In the genomic region with DNA sequence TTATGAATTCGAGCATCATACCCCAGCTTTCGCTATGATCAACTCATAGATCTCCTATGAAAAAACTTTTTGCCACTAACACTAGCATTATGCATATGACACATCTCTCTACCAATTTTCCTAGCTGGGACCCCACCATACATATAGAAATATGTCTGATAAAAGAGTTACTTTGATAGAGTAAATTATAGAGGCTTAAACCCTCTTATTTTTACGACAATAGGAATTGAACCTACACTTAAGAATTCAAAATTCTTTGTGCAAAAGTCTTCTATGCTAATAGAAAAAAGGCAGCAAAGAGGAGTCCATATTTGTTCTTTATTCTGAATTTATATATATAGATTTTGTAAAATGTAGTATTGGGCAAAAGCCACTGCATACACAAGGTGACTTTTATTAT, we compare ENCODE assay signal across 14 mouse cellular contexts.
"Had no signal": no experiment of that assay in that cellular context is flagged by ENCODE, and none has a peak within 500 bp of the region (broad histone marks: within the 10 kb centered on the region; RNA-seq: fewer than 3 reads in every experiment).

No protein-coding gene starts in this region.

- H3K9me3 ChIP-seq: limb, embryonic 13.5 days; liver, embryonic 12.5 days; midbrain, embryonic 13.5 days; neural tube, embryonic 15.5 days had no signal

- H3K36me3 ChIP-seq: limb, embryonic 13.5 days; liver, embryonic 12.5 days; midbrain, embryonic 13.5 days; neural tube, embryonic 15.5 days had no signal

- H3K4me2 ChIP-seq: limb, embryonic 13.5 days; liver, embryonic 12.5 days; lung, embryonic 14.5 days; midbrain, embryonic 13.5 days; neural tube, embryonic 15.5 days had no signal

- H3K27me3 ChIP-seq: limb, embryonic 13.5 days; liver, embryonic 12.5 days; midbrain, embryonic 13.5 days; neural tube, embryonic 15.5 days had no signal

- H3K27ac ChIP-seq: layer of hippocampus, adult 2 months; limb, embryonic 13.5 days; liver, embryonic 12.5 days; midbrain, embryonic 13.5 days; neural tube, embryonic 15.5 days; stomach, postnatal 0 days had no signal

- ATAC-seq: liver, embryonic 12.5 days; midbrain, embryonic 13.5 days had no signal

- H3K4me3 ChIP-seq: layer of hippocampus, adult 2 months; limb, embryonic 13.5 days; liver, embryonic 12.5 days; midbrain, embryonic 13.5 days; myocyte; neural tube, embryonic 15.5 days had no signal

- H3K4me1 ChIP-seq: liver, embryonic 12.5 days had no signal

- DNase-seq: kidney, postnatal 10 days; kidney, postnatal 4 days; left cerebral cortex, postnatal 4 days; lung, embryonic 14.5 days; lung, postnatal 10 days; lung, postnatal 4 days; thymus, postnatal 4 days had no signal

- H3K9ac ChIP-seq: limb, embryonic 13.5 days; liver, embryonic 12.5 days; lung, embryonic 14.5 days; midbrain, embryonic 13.5 days; neural tube, embryonic 15.5 days had no signal
